Mouse (Mus musculus): ENCODE measurements around the gene Senp6. TPM values are rescaled to one million over a fixed set of nuclear protein-coding genes. Genes with fewer than 3 reads are reported as not detected.
"Not testable (repeated sequence)": the region's sequence is repeated elsewhere in the genome, so short reads cannot be mapped to it uniquely, and the experiment has no call there.

Senp6 gene
- polyA plus RNA-seq, 1 experiment from 2014 or later, result 52.1 TPM

DNA sequence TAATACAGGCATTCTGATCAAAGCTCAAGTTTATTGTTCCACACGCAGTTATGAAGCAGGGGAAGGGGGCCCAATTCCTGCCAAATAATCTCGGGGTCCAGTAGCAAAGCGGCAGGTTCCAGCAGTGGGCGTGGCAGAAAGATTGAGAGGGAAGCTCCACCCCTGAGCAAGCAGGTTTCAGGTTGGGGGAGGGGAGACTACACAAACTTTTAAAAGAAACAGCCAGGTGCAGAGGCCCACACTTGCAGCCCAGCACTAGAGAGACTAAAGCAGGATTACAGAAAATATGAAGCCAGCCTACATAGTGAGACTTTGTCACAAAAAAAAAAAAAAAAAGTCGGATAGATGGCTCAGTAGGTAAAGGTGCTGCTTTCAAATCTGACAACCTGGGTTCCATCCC lies 13.8 kb upstream of the Senp6 start:
- no peaks in the 10 kb centered on the region for H3K36me3 ChIP-seq
- no peak overlapping the region for H3K4me3 ChIP-seq (replicated peaks)
- H3K27me3 ChIP-seq (replicated peaks), result no peaks in the 10 kb centered on the region
- no peak overlapping the region for H3K4me2 ChIP-seq
- no peak for ATAC-seq (ENCODE audit: insufficient read depth, low FRiP score, low read depth)
- WGBS, result 72% methylated on average over 5 of the region's 5 CpGs
- H3K9ac ChIP-seq, result no peak overlapping the region
- H3K9me3 ChIP-seq, result no peaks in the 10 kb centered on the region
- H3K27ac ChIP-seq, result no peak overlapping the region
- no peaks in the 10 kb centered on the region for H3K4me1 ChIP-seq

DNA sequence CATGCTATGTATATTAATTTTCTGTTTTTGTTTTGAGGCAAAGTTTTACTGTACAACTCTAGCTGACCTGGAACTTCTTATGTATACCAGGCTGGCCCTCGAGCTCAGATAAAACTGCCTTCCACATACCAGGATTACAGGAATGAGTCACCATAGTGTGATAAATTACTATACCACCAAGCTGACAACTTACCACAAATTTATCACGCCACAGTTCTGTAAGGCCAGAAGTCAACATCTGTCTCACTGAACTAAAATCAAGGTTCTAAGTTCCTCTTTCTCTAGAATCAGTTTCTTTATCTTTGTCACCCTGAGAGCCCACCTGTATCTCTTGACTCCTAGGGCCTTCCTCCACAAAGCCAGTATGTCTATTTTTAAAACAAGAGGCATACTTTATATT lies 9.0 kb upstream of the Senp6 start:
- H3K4me3 ChIP-seq (replicated peaks), result no peak overlapping the region
- no peaks in the 10 kb centered on the region for H3K27me3 ChIP-seq (replicated peaks)
- no peak overlapping the region for H3K27ac ChIP-seq
- H3K9me3 ChIP-seq, result no peaks in the 10 kb centered on the region
- H3K4me2 ChIP-seq, result no peak overlapping the region
- no peaks in the 10 kb centered on the region for H3K4me1 ChIP-seq
- WGBS, result 39% methylated on average over 2 of the region's 2 CpGs
- H3K36me3 ChIP-seq, result no peaks in the 10 kb centered on the region
- ATAC-seq (ENCODE audit: insufficient read depth, low FRiP score, low read depth), result no peak
- H3K9ac ChIP-seq, result no peak overlapping the region

GRCm38 (mm10) chr9:80065495-80065894 lies 1.2 kb upstream of the Senp6 start:
- H3K27me3 ChIP-seq (replicated peaks); H3K9ac ChIP-seq; H3K27ac ChIP-seq; ATAC-seq (ENCODE audit: insufficient read depth, low FRiP score, low read depth); H3K4me1 ChIP-seq; H3K9me3 ChIP-seq; H3K4me3 ChIP-seq (replicated peaks); H3K4me2 ChIP-seq; H3K36me3 ChIP-seq: not testable (repeated sequence)
- 90% methylated on average over 2 of the region's 2 CpGs for WGBS

- under 1% methylated on average over 80 of the region's 93 CpGs for WGBS
- Histone ChIP-seq H3K36me3 (no peaks in the 10 kb centered on the region), H3K4me2 (peak overlapping the region; percentile 74), H3K9me3 (no peaks in the 10 kb centered on the region), H3K27me3 (replicated peaks) (no peaks in the 10 kb centered on the region), H3K27ac (peak overlapping the region; percentile 98), H3K4me3 (replicated peaks) (peak overlapping the region; percentile 94), H3K9ac (peak overlapping the region; percentile 98), H3K4me1 (peaks cover 11% of the 10 kb centered on the region)
- peak; percentile 82 for ATAC-seq (ENCODE audit: insufficient read depth, low FRiP score, low read depth)
Observed at GRCm38 (mm10) chr9:80067221-80068027, 721 bp downstream of the Senp6 start.

DNA sequence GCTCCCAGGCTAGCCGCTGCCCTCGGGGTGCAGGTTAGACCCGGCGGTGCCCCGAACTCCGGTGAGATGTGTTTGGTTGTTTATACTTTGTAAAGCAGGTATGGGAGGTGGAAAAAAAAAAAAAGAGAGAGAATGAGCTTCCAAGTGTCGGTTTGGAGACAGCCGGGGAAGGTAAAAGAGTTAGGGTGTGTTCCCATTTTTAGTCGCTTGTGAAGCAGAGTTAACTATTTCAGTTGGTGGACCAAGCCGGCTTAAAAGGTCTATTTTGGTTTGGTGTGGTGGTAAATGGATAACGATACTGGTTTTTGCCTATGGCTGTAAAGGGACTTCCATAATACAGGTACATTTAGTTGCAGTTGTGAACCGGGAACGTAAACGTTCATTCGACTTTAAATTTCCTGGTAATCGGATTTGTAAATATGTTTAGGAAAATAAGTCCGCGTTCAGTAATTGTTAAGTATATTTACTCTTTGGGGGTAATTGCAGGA lies 1.4 kb downstream of the Senp6 start:
- Histone ChIP-seq H3K4me3 (replicated peaks) (peak overlapping the region; percentile 94), H3K27ac (peak overlapping the region; percentile 98), H3K9me3 (no peaks in the 10 kb centered on the region), H3K9ac (peak overlapping the region; percentile 98), H3K4me2 (peak overlapping the region; percentile 74), H3K4me1 (peaks cover 11% of the 10 kb centered on the region), H3K36me3 (no peaks in the 10 kb centered on the region), H3K27me3 (replicated peaks) (no peaks in the 10 kb centered on the region)
- ATAC-seq (ENCODE audit: insufficient read depth, low FRiP score, low read depth), result no peak; the same call in 1 of the 2 replicates
- WGBS, result under 1% methylated on average over 18 of the region's 18 CpGs

- ATAC-seq (ENCODE audit: insufficient read depth, low FRiP score, low read depth), result no peak
- Histone ChIP-seq H3K9ac (peak overlapping the region; percentile 19; the same call in 1 of the 2 replicates), H3K27ac (0 out of 2 replicates have a peak overlapping the region, but pooled peaks have one; percentile 7), H3K9me3 (no peaks in the 10 kb centered on the region), H3K36me3 (no peaks in the 10 kb centered on the region), H3K4me3 (replicated peaks) (peak overlapping the region; percentile 94), H3K4me1 (peaks cover 15% of the 10 kb centered on the region), H3K27me3 (replicated peaks) (no peaks in the 10 kb centered on the region), H3K4me2 (peak overlapping the region; percentile 74)
- 30% methylated on average over 11 of the region's 11 CpGs for WGBS
Observed at GRCm38 (mm10) chr9:80068735-80069315, 2.1 kb downstream of the Senp6 start.

- WGBS, result 61% methylated on average over 3 of the region's 3 CpGs
- no peak overlapping the region for H3K4me3 ChIP-seq (replicated peaks)
- H3K9me3 ChIP-seq, result no peaks in the 10 kb centered on the region
- peaks cover 21% of the 10 kb centered on the region for H3K4me1 ChIP-seq
- no peak overlapping the region for H3K4me2 ChIP-seq
- H3K9ac ChIP-seq, result no peak overlapping the region
- H3K27ac ChIP-seq, result no peak overlapping the region
- H3K36me3 ChIP-seq, result no peaks in the 10 kb centered on the region
- ATAC-seq (ENCODE audit: insufficient read depth, low FRiP score, low read depth), result no peak
- H3K27me3 ChIP-seq (replicated peaks), result no peaks in the 10 kb centered on the region
Observed at GRCm38 (mm10) chr9:80070026-80070425, 3.3 kb downstream of the Senp6 start.

- no peaks in the 10 kb centered on the region for H3K27me3 ChIP-seq (replicated peaks)
- H3K36me3 ChIP-seq, result no peaks in the 10 kb centered on the region
- H3K9ac ChIP-seq, result no peak overlapping the region
- ATAC-seq (ENCODE audit: insufficient read depth, low FRiP score, low read depth), result no peak
- H3K27ac ChIP-seq, result no peak overlapping the region
- 50% methylated on average over 3 of the region's 3 CpGs for WGBS
- H3K4me3 ChIP-seq (replicated peaks), result no peak overlapping the region
- H3K4me2 ChIP-seq, result no peak overlapping the region
- no peaks in the 10 kb centered on the region for H3K9me3 ChIP-seq
- peaks cover 24% of the 10 kb centered on the region for H3K4me1 ChIP-seq
Observed at GRCm38 (mm10) chr9:80071616-80072015, 4.9 kb downstream of the Senp6 start.

GRCm38 (mm10) chr9:80074067-80074466 lies 7.4 kb downstream of the Senp6 start:
- peak overlapping the region; percentile 4; the same call in 1 of the 2 replicates for H3K27ac ChIP-seq
- ATAC-seq (ENCODE audit: insufficient read depth, low FRiP score, low read depth), result no peak

GRCm38 (mm10) chr9:80074949-80075348 lies 8.2 kb downstream of the Senp6 start:
- Histone ChIP-seq H3K9ac (no peak overlapping the region), H3K27me3 (replicated peaks) (no peaks in the 10 kb centered on the region), H3K4me2 (no peak overlapping the region), H3K36me3 (no peaks in the 10 kb centered on the region), H3K27ac (no peak overlapping the region), H3K4me1 (peaks cover 20% of the 10 kb centered on the region), H3K9me3 (no peaks in the 10 kb centered on the region), H3K4me3 (replicated peaks) (no peak overlapping the region)
- ATAC-seq (ENCODE audit: insufficient read depth, low FRiP score, low read depth), result no peak

More at GRCm38 (mm10) chr9:80074067-80074466, 7.4 kb downstream of the Senp6 start:
- Histone ChIP-seq H3K9me3 (no peaks in the 10 kb centered on the region), H3K4me1 (peaks cover 21% of the 10 kb centered on the region), H3K27me3 (replicated peaks) (no peaks in the 10 kb centered on the region), H3K9ac (no peak overlapping the region), H3K4me3 (replicated peaks) (no peak overlapping the region), H3K36me3 (no peaks in the 10 kb centered on the region), H3K4me2 (no peak overlapping the region)
- 80% methylated on average over 1 of the region's 1 CpGs for WGBS

GRCm38 (mm10) chr9:80080941-80081340 lies 14.2 kb downstream of the Senp6 start:
- H3K27me3 ChIP-seq (replicated peaks), result no peaks in the 10 kb centered on the region
- H3K27ac ChIP-seq, result no peak overlapping the region
- H3K9ac ChIP-seq, result no peak overlapping the region
- 61% methylated on average over 1 of the region's 1 CpGs for WGBS
- no peak overlapping the region for H3K4me2 ChIP-seq
- peaks cover 19% of the 10 kb centered on the region for H3K4me1 ChIP-seq
- H3K4me3 ChIP-seq (replicated peaks), result no peak overlapping the region
- no peak for ATAC-seq (ENCODE audit: insufficient read depth, low FRiP score, low read depth)
- no peaks in the 10 kb centered on the region for H3K9me3 ChIP-seq
- no peaks in the 10 kb centered on the region for H3K36me3 ChIP-seq

DNA sequence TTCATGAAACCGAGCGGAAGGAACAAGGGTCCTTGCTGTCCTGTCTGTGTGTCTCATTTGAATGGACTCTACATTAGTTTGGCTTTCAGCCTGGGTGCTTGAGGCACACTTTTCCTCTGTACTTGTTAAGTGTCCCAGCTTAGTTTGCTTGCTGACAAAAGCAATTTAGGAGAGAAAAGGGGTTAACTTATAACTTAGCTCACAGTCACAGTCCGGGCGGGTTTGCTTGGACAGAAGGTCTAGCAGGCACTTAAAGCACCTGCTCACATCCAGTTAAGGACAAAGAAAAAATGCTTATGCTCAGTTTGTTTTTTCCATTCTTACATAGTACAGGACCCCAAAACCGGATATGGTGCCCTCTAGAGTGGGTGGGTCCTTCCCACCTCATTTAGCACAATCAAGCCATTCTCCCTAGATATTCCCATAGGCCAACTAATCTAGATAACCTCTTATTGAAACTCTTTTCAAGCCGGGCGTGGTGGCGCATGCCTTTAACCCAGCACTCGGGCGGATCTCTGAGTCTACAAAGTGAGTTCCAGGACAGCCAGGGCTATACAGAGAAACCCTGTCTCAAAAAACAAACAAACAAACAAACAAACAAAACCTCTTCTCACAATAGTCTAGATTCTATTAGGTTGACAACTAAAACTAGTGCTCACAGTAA lies 17.9 kb downstream of the Senp6 start:
- Histone ChIP-seq H3K27ac (peak overlapping the region; percentile 64; the same call in 1 of the 2 replicates), H3K4me1 (peaks cover 16% of the 10 kb centered on the region), H3K9ac (no peak overlapping the region), H3K27me3 (replicated peaks) (no peaks in the 10 kb centered on the region), H3K4me3 (replicated peaks) (no peak overlapping the region), H3K4me2 (no peak overlapping the region), H3K36me3 (no peaks in the 10 kb centered on the region), H3K9me3 (no peaks in the 10 kb centered on the region)
- peak; percentile 45; the same call in 1 of the 2 replicates for ATAC-seq (ENCODE audit: insufficient read depth, low FRiP score, low read depth)
- 55% methylated on average over 10 of the region's 10 CpGs for WGBS
